Mouse (Mus musculus) thymus, postnatal 25 days (tissue): Measurements from ENCODE around the gene Fmnl1.
A peak's percentile ranks its signal among the peaks of the same experiment; 100 is the strongest.
"Not testable (repeated sequence)": the region's sequence is repeated elsewhere in the genome, so short reads cannot be mapped to it uniquely, and the experiment has no call there.

Source experiments
- DNase-seq: peaks from one replicate; pipeline ENCODE4 v3.0.0; 2022

The Fmnl1 gene

DNA sequence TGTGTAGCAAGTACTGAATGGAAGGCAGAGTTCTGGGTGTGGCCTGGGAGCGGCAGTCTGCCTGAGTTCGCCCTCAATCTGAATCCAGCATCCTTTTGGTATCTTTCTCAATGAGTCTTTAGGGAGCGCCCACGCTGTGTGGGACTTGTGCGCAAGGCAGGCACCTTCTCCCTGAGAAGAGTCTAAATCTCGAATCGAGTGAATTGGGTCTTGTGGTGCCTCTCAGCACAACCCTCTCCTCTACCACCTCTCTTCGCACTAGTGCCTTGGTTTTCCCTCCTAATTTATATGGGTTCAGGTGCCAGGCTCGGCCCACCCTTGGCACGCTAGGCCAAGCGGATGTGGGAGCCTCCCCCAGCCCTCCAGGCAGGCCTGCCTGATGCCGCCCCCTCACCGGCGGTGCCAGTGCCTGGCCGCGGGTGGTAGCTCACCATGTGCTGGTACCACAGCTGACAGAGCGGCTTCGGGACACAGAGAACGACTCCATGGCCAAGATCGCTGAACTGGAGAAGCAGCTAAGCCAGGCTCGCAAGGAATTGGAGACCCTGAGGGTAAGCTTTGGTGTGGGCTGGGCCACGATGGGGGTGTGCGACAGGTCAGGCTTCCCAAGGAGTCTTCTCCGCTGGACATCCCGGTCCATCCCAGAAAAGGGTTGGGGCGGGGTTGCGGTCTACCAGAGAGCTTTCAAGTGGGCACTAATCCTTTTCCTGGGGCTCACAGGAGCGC lies 21.5 kb downstream of the Fmnl1 start:
- no peak for DNase-seq

DNA sequence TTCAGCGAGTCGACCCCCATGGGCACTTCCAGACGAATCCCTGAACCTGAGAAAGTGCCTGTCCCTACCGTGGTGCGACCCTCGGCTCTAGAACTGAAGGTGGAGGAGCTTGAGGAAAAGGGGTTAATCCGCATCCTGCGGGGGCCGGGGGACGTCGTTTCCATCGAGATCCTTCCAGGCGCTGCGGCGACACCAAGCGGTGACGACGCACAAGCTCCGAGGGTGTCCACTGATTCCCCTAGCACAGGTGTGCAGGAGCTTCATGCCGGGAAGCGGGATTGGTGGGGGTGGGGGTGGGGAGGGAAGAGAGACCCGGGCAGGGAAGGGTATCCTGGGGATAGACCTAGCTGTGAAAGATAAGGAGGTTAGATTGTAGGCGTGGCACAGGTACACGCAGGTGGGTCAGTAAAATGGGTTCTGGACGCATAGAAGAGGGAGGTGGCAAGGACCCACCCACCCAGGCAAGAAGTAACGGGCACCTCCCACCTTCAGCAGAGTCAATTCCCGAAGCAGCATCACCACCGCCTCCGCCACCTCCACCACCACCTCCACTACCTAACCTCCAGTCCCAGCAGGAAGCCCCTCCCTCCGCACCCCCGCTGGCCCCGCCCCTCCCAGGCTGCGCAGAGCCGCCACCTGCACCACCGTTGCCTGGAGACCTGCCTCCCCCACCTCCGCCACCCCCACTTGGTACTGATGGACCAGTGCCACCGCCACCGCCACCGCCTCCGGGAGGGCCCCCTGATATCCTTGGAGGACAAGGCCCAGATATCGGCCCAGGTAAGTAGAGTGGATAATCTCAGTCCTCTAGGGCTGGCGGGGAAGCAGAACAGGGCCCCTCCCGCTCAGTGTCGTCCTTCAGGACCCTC lies 22.3 kb downstream of the Fmnl1 start:
- DNase-seq, result no peak

- no peak for DNase-seq
These were observed 22.9 kb downstream of the Fmnl1 start for GRCm38 (mm10) chr11:103193825-103194168.

- DNase-seq, result no peak
These were observed 24.3 kb downstream of the Fmnl1 start for GRCm38 (mm10) chr11:103195236-103195635.

GRCm38 (mm10) chr11:103195656-103196055 lies 24.7 kb downstream of the Fmnl1 start:
- DNase-seq, result no peak

- DNase-seq, result no peak
These were observed 26.4 kb downstream of the Fmnl1 start for GRCm38 (mm10) chr11:103197340-103197739.

- no peak for DNase-seq
These were observed 27.4 kb downstream of the Fmnl1 start for GRCm38 (mm10) chr11:103198339-103198738.

GRCm38 (mm10) chr11:103198911-103199803 lies 28.2 kb downstream of the Fmnl1 start:
- DNase-seq, result no peak

- no peak for DNase-seq
These were observed 30.8 kb downstream of the Fmnl1 start for GRCm38 (mm10) chr11:103201664-103202063.

- DNase-seq, result no peak
These were observed 31.5 kb downstream of the Fmnl1 start for GRCm38 (mm10) chr11:103202376-103202775.

- no peak for DNase-seq
These were observed 35.3 kb downstream of the Fmnl1 start for GRCm38 (mm10) chr11:103206203-103206602.

GRCm38 (mm10) chr11:103208458-103208857 lies 37.6 kb downstream of the Fmnl1 start, which contains the start of gene 1700023F06Rik:
TSS of gene 1700023F06Rik (minus strand) at chr11:103208558.
- no peak for DNase-seq

- DNase-seq, result no peak
These were observed 39.4 kb downstream of the Fmnl1 start for GRCm38 (mm10) chr11:103210291-103210690.

DNA sequence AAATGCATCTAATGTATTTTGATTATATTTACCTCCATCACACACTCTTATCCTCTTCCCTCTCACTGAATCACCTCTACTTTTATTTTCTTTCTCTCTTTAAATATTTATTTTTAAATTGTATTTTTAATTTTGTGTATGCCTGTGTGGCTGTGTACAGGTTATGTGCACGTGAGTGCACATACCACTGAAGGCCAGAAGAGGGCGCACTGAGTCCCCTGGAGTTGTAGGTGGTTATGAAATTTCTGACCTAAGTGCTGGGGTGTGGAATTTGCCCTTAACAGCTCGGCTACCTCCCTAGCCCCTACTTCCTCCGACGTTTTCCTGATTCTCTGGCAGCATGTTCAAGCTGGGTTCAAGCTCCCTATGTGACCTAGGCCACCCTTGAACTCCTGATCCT lies 42.8 kb downstream of the Fmnl1 start:
- no peak for DNase-seq

GRCm38 (mm10) chr11:103215355-103215754 lies 44.4 kb downstream of the Fmnl1 start:
- no peak for DNase-seq

GRCm38 (mm10) chr11:103217790-103218516 lies 47.0 kb downstream of the Fmnl1 start, which contains the start of gene Spata32:
TSS of gene Spata32 (minus strand) at chr11:103218432.
- peak; percentile 86 for DNase-seq

DNA sequence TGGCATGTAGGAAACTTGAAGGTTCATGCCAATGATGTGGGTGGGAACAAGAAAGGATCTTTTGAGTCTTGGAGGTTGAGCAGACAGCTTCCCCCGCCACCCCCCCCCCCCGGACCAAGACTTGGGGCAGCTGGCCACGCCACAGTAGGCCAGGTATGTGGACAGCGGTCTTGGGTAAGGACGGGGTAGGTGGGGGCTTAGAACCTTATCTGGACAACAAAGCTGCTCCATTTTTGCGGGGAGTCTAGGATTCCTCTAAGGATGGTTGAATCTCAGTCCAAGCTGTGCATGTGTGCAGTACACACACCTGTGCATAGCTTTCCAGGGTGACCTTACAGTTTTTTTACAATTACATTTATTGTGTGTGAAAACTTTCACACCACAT lies 47.6 kb downstream of the Fmnl1 start:
- no peak for DNase-seq

- no peak for DNase-seq
These were observed 48.4 kb downstream of the Fmnl1 start for GRCm38 (mm10) chr11:103219259-103219658.

GRCm38 (mm10) chr11:103219995-103220394 lies 49.1 kb downstream of the Fmnl1 start:
- no peak for DNase-seq

GRCm38 (mm10) chr11:103221437-103221836 lies 50.5 kb downstream of the Fmnl1 start:
- DNase-seq, result no peak

DNA sequence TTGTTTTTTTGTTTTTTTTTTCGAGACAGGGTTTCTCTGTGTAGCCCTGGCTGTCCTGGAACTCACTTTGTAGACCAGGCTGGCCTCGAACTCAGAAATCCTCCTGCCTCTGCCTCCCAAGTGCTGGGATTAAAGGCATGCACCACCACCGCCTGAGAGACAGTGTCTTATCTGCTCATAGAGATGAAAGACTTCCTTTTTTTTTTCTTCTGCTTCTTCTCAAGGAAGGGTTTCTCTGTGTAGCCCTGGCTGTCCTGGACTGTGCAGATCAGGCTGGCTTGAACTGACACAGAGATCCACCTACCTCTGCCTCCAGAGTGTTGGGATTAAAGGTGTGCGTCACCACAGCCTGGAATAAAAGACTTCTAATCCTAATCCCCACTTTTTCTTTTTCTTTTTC lies 51.8 kb downstream of the Fmnl1 start:
- DNase-seq, result not testable (repeated sequence)

- DNase-seq, result no peak
These were observed 52.5 kb downstream of the Fmnl1 start for GRCm38 (mm10) chr11:103223444-103223843.
